Mouse (Mus musculus): ENCODE results near the gene Ifitm3. TPM values are rescaled to one million over a fixed set of nuclear protein-coding genes. Genes with fewer than 3 reads are reported as not detected.

The Ifitm3 gene
- 10 to 100 TPM in 1 of 2 experiments, 1 to 10 TPM in 1; 9.9 to 13.5 TPM for total RNA-seq (2021)

DNA sequence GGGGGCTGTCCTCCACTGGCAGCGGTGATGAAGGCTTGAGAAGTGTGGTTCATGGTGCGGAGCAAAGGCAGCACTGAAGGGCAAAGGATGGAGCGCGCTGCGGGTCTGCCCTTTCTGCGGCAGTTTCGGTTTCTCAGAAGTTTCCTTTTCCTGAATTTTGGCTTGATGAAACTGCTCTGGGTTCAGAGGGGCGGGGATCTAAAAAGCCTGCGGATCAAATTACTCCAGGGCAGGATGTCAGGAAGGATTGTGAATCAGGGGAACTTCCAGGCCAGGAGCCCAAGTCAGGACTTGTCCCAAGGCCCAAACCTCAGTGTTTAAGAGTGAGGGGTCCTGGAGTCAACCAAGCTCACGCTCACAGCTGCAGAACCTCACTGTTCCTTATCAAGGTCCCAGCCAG lies at the start of gene Ifitm3:
Ifitm3 (minus strand) TSS at position 178 of the 400 bp plus-strand sequence.
- intact Hi-C loops (cut with DNase I): no loop called here

DNA sequence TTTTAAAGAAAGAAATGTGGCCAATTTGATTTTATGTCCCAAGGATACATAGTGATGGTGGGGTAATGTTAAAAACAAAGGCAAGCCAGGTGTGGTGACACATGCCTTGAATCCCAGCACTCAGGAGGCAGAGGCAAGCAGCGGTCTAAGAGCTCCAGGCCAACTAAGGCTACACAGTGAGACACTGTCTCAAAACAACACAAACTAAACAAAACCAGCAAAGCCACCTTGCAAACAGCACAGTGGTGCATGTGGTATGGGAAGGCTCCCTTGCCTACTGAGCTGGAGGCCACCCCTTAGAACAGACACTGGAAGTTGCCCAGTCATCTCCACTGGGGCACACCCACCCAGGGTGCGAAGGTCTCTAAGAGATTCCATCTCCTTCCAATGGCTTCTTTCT lies 49.4 kb upstream of the Ifitm3 start:
- intact Hi-C loops (cut with DNase I): loop anchor here (2.0 kb wide), 1 partner anchor 203 kb away; the partner anchor contains the start of genes Bet1l, Gm45785 and Ric8a

More for the DNA sequence above, at the start of gene Ifitm3:
- no peak for DNase-seq (ENCODE audit: low spot score in 2 of 2)

DNA sequence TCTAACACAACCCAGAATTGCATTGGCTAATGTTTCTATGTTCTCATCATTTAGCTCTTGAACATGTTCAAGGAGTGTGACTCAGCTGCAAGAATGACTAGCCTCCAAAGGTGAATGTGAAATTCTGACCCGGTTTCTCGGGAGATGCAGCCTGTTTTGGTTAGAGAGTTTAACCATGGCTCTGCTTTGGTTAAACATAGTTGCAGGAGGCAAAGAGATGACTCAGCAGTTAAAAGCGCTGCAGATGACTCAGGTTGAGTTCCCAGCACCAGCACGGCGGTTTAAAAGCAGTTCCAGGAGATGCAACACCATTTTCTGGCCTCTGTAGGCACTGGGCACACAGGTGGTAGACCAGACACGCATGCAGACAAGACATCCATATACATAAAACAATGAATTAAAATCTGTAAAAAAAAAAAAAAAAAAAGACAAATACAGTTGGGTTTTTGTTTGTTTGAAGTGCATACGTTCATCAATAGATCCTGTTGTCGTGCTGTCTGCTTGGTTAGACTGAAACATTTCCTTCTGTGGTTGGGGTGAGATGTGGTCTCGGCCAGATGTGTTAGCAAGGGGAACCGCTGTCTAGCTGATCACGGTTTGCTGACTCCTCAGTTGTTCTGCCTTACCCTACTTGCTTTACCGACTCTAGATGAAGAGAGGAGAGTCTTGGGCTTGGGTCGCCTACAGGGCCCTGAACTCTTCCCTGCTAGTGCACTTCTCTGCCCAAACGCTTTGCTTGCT lies 48.2 kb upstream of the Ifitm3 start:
- intact Hi-C loops (cut with DNase I): no loop called here
- DNase-seq (ENCODE audit: low spot score in 2 of 2): no peak

More for the DNA sequence above, 49.4 kb upstream of the Ifitm3 start:
- no peak for DNase-seq (ENCODE audit: low spot score in 2 of 2)

DNA sequence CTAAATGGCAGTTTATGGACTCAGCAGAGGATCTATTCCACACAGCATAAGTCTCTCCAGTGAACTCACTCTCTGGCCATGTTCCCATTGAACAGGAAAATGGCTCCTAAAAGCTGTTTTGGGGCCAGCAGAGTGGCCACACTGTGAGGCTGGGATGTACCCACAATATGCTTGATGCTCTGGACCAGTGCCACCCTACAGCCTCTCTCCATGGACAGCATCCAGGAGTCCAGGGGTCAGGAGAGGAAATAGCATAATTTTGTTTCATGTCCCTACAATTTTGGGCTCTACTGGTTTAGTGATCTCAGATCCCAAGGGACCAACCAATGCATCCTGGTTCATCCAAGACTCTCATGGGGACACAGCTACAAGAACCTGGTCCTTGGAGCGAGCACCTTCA lies 47.0 kb upstream of the Ifitm3 start:
- intact Hi-C loops (cut with DNase I): no loop called here
- no peak for DNase-seq (ENCODE audit: low spot score in 2 of 2)

DNA sequence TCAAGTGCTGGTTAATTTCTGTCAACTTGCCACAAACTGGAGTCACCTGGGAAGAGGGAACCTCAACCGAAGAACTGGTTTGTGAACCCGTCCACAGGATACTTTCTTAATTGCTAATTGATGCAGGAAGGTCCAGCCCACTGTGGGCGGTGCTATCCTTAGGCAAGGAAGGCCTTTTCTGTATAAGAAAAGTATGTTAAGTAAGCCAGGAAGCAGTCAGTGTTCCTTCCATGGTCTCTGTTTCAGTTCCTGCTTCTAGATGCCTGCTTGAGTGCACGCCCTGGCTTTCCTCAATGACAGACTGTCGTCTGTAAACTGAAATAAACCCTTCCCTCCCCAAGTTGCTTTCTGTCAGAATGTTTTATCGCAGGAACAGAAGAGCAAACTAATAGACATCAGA lies 46.4 kb upstream of the Ifitm3 start:
- no peak for DNase-seq (ENCODE audit: low spot score in 2 of 2)

DNA sequence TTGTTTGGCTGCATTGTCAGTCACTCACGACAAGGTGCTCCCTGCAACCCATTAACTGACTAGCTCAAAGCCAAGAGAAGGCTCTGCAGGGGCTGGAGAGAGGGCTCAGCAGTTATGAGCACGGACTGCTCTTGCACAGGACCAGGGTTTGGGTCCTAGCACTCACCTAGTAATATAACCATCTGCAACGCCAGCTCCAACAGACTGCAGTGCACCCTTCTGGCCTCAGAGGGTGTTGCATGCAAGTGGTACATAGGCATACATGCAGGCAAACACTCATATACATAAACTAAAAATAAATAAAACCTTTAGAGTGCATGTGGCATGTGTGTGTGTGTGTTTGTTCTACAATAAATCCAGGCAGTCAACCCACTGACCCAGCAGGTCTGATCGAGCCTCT lies 45.2 kb upstream of the Ifitm3 start:
- intact Hi-C loops (cut with DNase I): no loop called here
- no peak for DNase-seq (ENCODE audit: low spot score in 2 of 2)

More for the DNA sequence above, 46.4 kb upstream of the Ifitm3 start:
- intact Hi-C loops (cut with DNase I): no loop called here

DNA sequence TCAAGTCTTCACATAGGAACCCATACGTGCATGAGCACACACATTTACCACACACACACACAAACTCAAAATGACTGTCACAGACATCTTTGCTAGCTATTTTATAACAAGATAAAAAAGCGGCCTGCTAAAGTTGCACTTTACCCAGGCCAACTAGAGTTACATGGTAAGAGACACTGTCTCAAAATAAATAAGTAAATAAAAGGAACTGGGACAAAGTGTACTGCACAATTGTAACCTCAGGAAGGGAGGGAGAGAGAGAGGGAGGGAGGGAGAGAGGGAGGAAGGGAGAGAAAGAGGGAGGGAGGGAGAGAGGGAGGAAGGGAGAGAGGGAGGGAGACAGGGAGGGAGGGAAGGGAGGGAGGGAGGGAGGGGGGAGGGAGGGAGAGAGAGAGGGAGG lies 41.9 kb upstream of the Ifitm3 start:
- intact Hi-C loops (cut with DNase I): no loop called here
- no peak for DNase-seq (ENCODE audit: low spot score in 2 of 2)

DNA sequence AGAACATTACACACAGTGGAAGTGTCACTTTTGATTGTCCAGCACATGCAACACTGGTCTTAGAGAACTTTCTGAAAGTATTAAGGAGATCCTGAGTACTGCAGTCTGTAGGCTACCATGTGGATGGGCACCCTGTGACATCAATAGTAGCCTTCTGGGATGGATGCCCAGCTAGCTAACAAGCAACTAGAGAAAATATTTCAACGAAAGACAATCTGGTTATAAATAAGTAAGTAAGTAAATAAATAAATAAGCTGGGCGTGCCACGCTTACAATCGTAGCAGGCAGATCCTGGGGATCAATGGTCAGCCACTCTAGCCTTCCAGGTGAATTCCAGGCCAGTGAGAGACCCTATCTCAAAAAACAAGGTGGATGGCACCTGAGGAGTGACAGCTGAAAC lies 41.4 kb upstream of the Ifitm3 start:
- intact Hi-C loops (cut with DNase I): no loop called here
- DNase-seq (ENCODE audit: low spot score in 2 of 2): no peak

DNA sequence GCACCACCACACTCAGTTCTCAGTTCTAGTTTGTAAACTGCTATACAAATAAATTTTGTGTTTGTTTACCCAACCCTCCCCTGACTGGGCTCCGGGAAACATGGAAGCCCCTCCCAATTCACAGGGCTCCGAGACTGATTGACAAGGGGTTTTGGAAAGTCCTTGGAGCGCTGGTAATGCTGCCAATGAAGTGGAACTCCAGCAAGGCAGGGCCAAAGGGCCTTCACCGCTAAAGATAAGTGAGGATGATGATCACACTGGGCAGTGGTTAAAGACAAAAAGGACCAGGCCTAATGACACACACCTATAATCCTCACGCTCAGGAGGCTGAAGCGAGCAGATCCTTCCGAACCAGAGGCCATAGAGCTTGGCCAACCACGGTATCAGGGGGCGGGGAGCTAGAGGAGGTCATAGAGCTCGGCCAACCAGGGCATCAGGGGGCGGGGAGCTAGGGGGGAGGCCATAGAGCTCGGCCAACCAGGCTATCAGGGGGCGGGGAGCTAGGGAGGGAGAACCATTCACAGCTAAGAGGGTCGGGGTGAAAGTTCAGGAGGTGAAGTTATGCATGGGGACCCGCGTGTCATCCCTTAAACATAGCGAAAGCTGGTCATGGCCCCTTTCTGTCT lies 40.6 kb upstream of the Ifitm3 start:
- intact Hi-C loops (cut with DNase I): no loop called here
- no peak for DNase-seq (ENCODE audit: low spot score in 2 of 2)

DNA sequence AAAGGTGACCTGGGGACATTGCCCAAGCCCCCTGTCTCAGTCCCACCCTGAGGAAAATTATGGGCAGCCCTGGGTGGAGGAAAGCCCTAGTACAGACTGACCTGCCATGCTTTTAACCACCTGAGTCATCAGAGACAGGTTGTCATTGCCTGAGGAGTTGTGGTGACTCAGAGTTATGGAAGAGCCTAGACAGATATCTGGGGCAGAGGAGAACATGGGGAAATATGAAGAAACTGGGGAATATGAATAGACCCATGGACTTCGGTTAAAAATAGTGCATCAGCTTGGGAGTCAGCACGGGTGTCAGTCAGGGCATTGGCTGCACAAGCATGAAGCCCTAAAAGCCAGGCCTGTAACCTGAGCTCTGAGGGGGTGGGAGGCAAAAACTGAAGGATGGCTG lies 38.8 kb upstream of the Ifitm3 start:
- no peak for DNase-seq (ENCODE audit: low spot score in 2 of 2)
- intact Hi-C loops (cut with DNase I): loop anchor here (1.0 kb wide), 1 partner anchor 127 kb away; no protein-coding TSS in a partner anchor

DNA sequence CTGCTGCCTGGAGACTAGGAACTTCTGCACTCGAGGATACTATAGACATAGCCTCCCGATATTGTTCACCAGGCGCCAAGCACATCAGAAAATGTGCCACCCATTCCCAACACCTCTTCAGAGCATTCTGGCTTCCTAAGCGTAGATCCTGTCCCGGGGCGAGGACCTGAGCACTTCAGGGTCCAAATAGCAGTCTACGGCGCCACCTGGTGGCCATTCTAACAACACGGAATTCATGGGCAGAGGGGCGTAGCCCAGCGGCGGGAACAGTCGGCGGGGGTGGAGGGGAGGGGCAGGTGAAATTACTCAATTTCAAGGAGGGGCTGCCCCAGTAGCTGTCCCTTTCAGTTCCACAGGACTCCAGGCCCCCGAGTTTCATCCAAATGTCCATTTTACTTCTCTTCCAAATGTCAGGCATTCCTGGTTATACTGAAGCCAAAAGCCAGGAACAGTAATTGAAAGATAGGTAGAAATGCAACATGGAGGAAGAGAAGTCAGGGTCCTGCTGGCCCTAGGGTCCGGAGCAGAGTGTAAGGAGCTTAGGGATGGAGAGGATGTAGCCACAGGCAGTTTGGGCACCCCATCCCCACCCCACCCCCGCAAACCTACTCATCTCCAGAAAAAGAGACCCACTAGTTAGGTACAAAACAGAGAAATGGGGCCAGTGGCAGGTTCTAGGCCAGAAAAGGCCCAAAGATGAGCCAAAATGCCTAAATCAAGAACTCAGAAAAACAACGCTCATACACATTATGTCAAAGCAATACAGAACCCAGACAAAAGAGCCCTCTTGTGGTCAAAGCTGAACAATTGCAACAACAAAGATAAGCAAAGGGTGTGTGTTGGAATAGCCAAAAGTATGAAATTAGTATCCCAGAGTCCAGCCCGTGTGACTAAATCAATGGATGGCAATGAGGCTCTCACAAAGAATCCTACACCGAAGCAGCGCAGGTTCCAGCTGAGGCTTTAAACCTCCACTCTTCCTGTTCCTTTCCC lies 38.0 kb upstream of the Ifitm3 start:
- intact Hi-C loops (cut with DNase I): loop anchor here (1.0 kb wide), 5 partner anchors 39 to 203 kb away; partner anchors contain the start of gene Scgb1c1
- DNase-seq (ENCODE audit: low spot score in 2 of 2): peak; percentile 90 to 92

DNA sequence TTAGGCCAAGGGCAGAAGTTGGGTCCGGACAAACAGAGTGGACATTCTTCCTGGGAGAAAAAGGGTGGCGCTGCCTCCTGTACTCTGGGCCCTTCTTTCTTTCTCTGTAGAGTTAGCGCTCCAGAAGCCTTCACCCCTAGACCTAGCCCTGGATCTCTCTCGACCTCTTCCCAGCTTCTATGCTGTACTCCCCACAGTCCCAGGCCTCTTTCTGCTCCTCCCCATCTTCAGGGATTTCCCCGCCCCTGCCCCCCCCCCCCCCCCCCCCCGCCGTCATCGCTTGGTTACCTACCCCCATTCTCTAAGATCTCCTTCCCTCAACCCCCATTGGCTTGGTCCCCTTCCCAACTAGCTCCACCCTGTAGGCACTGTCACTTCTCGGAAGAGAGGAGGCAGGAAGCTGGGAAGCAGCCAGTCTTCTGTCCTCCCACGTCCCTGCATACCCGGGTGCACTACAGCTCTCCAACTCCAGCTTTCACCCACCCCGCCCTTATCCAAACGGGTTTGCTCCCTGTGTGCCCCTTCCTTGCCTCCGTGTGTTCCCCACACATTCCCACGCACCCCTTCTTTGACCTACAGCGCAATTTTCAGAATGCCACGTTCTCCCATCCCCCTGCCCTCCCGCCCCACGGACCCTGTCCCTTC lies 37.1 kb upstream of the Ifitm3 start:
- DNase-seq (ENCODE audit: low spot score in 2 of 2): peak; percentile 73 to 89
- intact Hi-C loops (cut with DNase I): loop anchor here (1.0 kb wide), 4 partner anchors 38 to 202 kb away; partner anchors contain the start of gene Scgb1c1

DNA sequence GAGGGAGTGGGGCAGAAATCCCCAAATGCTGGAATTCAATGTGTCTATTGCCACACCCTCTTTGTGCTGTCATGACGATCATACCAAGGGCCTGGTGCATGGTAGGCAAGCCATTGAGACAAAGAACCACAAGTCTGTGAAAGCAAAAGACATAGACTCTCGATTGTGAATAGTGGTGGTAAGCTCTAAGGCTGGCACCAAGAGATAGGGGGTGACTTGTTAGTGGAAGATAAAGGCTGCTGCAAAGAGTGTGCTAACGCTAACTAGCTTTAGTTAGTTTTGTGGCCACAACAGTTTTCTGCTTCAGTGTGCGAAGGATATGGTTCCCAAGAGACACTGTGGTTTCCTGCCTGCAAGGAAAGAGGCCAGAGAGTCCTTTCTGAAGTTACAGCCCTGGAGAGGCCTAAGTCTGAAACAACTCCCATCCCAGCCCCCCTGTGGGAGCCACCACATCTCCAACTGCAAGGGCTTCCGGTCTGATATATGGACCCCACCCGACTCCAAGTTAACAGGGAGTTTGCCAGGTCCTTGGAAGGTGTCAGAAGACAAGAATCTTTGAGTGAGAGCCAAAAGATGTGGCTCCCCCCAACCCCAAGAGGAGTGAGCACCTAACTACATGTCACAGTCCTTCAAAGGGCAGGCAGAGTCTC lies 36.5 kb upstream of the Ifitm3 start:
- DNase-seq (ENCODE audit: low spot score in 2 of 2): no peak
- intact Hi-C loops (cut with DNase I): no loop called here

DNA sequence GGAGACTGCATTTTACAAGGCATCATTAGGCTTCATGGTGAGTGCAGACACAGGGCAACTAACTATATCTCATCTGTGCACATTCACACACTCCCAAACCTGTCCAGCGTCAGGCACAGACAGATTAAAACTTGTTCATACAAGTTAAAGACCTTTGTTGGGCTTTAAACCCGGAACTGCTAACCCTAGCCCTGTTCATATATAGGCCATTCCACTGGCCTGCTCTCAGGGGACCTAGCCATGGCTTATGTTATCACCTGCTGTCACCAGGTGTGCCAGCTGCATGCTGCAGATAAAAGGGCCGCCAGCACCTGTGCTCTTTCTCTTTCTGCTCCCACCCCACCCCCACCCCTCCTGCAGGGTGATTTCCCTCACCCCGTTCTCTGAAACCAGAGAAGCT lies 32.0 kb upstream of the Ifitm3 start:
- intact Hi-C loops (cut with DNase I): no loop called here

DNA sequence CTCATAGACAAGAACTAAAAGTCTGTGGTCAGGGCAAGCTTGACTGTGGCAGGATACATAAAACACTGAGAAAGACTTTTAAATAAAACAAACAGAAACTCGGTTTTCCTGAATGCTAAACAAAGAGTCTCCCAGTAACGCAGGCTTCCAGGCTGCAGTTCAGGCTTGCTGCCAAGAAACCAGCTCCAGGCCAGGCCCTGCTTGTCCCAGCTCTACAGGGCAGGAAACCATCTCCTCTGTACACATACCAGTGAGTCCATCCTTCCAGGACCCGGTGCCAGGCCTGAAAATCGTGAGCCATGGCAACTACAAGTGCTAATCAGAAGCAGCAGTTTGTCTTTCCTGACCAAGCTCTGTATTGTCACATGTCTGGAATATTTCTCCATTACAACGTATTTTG lies 31.1 kb upstream of the Ifitm3 start:
- no peak for DNase-seq (ENCODE audit: low spot score in 2 of 2)
- intact Hi-C loops (cut with DNase I): no loop called here

More for the DNA sequence above, 32.0 kb upstream of the Ifitm3 start:
- no peak for DNase-seq (ENCODE audit: low spot score in 2 of 2)

DNA sequence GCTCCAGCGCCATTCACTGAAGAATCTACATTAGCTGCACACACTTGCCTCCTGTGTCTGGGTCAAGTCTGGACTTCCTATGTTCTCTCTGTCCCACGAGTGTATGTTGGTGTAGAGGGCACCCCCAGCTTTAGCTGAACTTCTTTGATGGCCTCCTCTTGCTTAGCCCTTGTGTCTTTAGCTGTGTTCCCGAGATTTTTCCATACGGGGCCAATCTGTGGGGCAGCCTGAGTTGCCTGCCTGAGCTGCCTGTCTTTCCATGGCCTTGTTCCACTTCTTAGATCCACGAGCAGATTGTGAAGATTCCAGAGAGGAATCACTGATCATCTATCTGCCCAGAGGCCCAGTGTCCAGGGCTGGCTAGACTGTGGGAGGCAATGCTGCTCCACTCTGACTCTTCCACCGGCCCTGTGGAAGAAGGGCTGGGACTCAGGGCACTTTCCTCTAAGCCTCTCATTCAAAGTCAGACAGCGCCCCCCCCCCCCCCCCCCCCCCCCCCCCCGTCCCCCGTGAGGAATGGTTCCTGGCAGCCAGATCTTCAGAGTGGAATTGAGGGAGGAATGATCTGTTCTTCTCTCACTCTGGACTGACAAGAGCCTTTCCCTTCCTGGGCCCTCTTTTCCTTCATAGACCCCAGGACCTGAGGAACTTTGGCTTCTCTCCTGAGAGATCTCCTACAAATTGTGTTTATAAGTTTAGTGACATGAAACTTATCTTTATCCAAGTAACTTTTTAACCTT lies 30.5 kb upstream of the Ifitm3 start:
- no peak for DNase-seq (ENCODE audit: low spot score in 2 of 2)
- intact Hi-C loops (cut with DNase I): no loop called here

DNA sequence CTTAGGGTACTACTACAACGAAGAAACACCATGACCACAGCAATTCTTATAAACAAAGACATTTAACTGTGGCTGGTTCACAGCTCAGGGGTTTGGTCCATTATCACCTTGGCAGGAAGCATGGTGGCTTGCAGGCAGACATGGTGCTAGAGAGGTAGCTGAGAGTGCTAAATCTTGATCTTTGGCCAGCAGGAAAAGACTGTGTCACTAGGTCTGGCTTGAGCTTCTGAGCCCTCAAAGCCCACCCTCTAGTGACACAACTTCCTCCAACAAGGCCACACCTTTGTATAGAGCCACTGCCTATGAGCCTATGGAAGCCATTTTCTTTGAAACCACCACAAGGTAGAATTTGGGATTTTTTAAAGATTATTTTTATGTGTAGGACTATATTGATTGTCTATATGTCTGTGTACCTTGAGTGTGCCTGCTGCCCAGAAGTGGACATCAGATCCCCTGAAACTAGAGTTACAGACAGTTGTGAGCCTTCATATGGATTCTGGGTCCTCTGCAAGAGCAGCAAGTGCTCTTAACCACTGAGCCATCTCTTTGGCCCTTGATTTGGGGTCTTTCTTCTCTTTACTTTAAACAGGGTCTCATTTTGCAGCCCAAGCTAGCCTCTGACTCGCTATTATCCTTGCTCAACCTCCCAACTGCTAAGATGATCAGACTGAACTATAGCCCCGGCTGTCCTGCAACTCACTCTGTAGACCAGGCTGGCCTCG lies 29.0 kb upstream of the Ifitm3 start:
- no peak for DNase-seq (ENCODE audit: low spot score in 2 of 2)
- intact Hi-C loops (cut with DNase I): no loop called here

Measured in left cerebral cortex, postnatal 25 days (tissue).